Mouse (Mus musculus) cortical plate, adult 2 months (tissue): Measurements from ENCODE around the gene Lamp5.

Experiments
- CTCF ChIP-seq: fragments of 200-500 bp; IDR thresholded peaks from 2 replicates; pipeline ENCODE4 v1.5.1; 2011; ENCODE audit warnings: mild to moderate bottlenecking, control low read depth, low read length; ENCODE audit not compliant: insufficient read depth; ENCODE audit errors: extremely low read depth
- POLR2A ChIP-seq: fragments of 200-500 bp; IDR thresholded peaks from 2 replicates; pipeline ENCODE4 v1.6.1; 2011; ENCODE audit warnings: mild to moderate bottlenecking, low read length, control low read depth; ENCODE audit not compliant: insufficient read depth; ENCODE audit errors: extremely low read depth

GRCm38 (mm10) chr2:136058398-136058797, 6.4 kb downstream of the Lamp5 start:
- no peak for TF ChIP-seq CTCF
- TF ChIP-seq POLR2A, result no peak
